Mouse (Mus musculus): ENCODE data around the gene Gpx3. TPM values are rescaled to one million over a fixed set of nuclear protein-coding genes. Genes with fewer than 3 reads are reported as not detected.

Gpx3 gene
- polyA plus RNA-seq, 1 experiment from 2014 or later, result 72.8 TPM

DNA sequence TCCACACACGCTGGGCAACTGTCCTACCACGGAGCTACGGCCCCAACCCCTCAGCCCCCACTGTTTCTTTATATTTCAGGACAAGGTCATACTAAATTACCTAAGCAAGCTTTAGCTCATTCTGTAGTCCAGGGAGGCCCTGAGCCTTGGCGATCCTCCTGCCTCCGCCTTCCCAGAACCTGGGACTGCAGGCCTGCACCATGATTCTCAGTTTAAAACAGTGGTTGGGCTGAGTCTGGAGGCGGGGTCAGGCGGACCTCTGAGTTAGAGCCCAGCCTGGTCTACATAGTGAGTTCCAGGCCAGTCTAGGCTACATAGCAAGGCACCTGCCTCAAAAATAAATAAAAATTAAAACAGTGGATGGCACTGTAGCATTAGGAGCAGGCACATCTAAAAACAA is 19.5 kb downstream of the Gpx3 start:
- H3K4me1 ChIP-seq, result peaks cover 16% of the 10 kb centered on the region
- 47% methylated on average over 7 of the region's 7 CpGs for WGBS
- H3K36me3 ChIP-seq (replicated peaks), result peaks cover 75% of the 10 kb centered on the region
- no peaks in the 10 kb centered on the region for H3K27me3 ChIP-seq (replicated peaks; ENCODE audit: low read depth, poor library complexity, severe bottlenecking)
- H3K4me3 ChIP-seq, result no peak overlapping the region
- DNase-seq (ENCODE audit: low spot score), result peak; percentile 36
- 0 out of 2 replicates have a peak overlapping the region, but pooled peaks have one; percentile 16 for H3K27ac ChIP-seq (replicated peaks)
- H3K9me3 ChIP-seq, result no peaks in the 10 kb centered on the region

DNA sequence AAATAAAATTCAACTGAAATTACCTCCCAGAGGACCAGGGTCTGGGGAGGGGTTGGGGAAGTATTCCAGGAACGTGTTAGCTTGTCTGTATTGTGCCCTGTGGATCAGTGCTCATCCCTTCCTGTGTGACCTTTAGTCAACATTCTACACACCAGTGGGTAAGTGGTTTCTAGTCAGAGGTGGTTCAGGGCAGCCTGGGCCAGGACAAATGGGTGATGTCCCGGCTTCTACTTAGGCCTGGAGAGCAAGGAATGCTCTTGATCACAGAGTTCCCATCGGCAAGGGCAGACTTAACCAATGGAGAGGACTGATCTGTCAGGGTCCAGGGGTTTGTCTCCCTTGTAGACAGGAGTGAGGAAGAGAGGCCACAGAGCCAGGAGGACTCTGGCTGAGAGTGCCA is 20.2 kb downstream of the Gpx3 start:
- Histone ChIP-seq H3K27ac (replicated peaks) (no peak overlapping the region), H3K36me3 (replicated peaks) (peaks cover 75% of the 10 kb centered on the region), H3K9me3 (no peaks in the 10 kb centered on the region), H3K4me1 (peaks cover 16% of the 10 kb centered on the region), H3K4me3 (no peak overlapping the region), H3K27me3 (replicated peaks; ENCODE audit: low read depth, poor library complexity, severe bottlenecking) (no peaks in the 10 kb centered on the region)
- no peak for DNase-seq (ENCODE audit: low spot score)
- 84% methylated on average over 3 of the region's 3 CpGs for WGBS

DNA sequence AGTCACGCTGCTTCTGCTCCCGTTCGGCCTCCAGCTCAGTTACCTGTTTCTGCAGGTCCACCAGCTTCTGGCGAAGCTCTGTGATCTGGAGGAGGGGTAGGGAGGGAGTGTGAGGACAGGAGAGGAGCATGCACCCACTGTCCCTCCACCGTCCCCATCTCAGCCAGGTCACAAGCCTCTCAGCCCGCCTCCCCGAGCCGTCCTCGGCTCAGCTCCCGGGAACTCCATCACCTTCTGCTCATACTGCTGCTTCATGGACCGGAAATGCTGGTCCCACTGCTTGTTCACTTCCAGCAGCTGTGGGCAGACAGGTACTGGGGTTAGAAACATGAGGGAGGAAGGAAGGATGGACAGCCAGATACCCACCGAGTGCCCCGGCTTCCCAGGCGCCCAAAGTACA is 21.9 kb downstream of the Gpx3 start:
- WGBS, result 93% methylated on average over 14 of the region's 14 CpGs
- H3K9me3 ChIP-seq, result no peaks in the 10 kb centered on the region
- H3K27me3 ChIP-seq (replicated peaks; ENCODE audit: low read depth, poor library complexity, severe bottlenecking), result no peaks in the 10 kb centered on the region
- DNase-seq (ENCODE audit: low spot score), result no peak
- peaks cover 72% of the 10 kb centered on the region for H3K36me3 ChIP-seq (replicated peaks)
- peaks cover 16% of the 10 kb centered on the region for H3K4me1 ChIP-seq
- H3K4me3 ChIP-seq, result no peak overlapping the region
- no peak overlapping the region for H3K27ac ChIP-seq (replicated peaks)

DNA sequence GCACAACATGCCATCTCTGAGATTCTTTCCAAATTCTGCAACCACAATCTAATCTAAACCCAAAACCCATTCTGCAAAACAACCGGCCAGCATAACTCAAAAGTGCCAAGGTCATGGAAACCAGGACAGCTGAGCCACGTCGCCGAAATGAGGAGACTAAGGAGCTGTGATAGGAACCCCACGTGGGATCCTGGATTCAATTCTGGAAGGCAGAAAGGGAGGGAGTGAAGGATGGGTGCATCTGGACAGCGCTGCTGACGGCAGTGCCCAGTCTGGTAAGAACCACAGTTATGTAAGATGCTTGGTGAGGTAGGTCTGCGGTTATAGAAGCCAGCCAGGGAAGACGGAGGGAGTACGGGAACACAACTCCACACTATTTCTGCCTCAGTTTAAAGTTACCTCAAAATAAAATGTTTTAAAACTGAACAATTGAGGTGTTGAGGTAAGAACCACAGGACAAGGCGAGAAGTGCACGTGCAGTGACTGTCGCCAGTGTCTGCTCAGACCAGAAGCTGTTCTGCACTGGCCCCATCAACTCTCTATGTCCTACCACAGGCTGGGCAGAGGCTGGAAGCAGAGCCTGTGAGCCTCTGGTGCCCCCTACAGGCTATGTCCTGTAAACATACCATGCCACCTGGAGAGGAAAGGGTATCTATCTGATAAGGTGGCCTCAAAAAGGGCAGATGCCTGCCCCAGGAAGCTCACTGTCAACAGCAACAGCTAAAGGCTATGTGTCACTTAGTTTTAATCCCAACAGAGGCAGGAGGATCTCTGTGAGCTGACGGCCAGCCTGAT is 25.3 kb downstream of the Gpx3 start:
- peak; percentile 65 for DNase-seq (ENCODE audit: low spot score)
- H3K4me1 ChIP-seq, result no peaks in the 10 kb centered on the region
- WGBS, result 83% methylated on average over 14 of the region's 14 CpGs
- H3K27me3 ChIP-seq (replicated peaks; ENCODE audit: low read depth, poor library complexity, severe bottlenecking), result no peaks in the 10 kb centered on the region
- H3K36me3 ChIP-seq (replicated peaks), result peaks cover 72% of the 10 kb centered on the region
- H3K27ac ChIP-seq (replicated peaks), result no peak overlapping the region
- no peak overlapping the region for H3K4me3 ChIP-seq
- no peaks in the 10 kb centered on the region for H3K9me3 ChIP-seq

- no peaks in the 10 kb centered on the region for H3K4me1 ChIP-seq
- peaks cover 72% of the 10 kb centered on the region for H3K36me3 ChIP-seq (replicated peaks)
- H3K9me3 ChIP-seq, result no peaks in the 10 kb centered on the region
- no peak overlapping the region for H3K4me3 ChIP-seq
- 88% methylated on average over 3 of the region's 3 CpGs for WGBS
- no peaks in the 10 kb centered on the region for H3K27me3 ChIP-seq (replicated peaks; ENCODE audit: low read depth, poor library complexity, severe bottlenecking)
- no peak overlapping the region for H3K27ac ChIP-seq (replicated peaks)
- no peak for DNase-seq (ENCODE audit: low spot score)
Observed at GRCm38 (mm10) chr11:54928219-54928618, 26.0 kb downstream of the Gpx3 start.

DNA sequence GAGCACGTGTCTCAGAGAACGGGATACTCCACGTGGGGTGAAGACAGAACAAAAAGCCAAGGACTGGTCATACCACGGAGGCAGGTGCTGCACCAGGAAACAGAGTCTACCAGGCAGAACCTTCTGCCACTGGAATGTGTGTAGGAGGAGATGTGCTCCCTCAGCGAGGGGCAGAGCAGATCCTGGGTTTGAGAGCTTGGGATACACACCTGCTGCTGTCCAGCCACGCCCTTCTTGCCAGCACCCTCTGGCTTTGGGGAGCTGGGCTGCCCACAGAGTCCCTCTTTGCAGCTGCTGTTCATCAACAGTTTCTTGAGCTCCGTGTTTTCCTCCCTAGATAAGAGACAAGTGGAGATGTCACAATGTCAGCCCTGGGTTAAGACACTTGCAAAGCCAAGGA is 26.6 kb downstream of the Gpx3 start:
- WGBS, result 89% methylated on average over 7 of the region's 7 CpGs
- Histone ChIP-seq H3K36me3 (replicated peaks) (peaks cover 73% of the 10 kb centered on the region), H3K9me3 (no peaks in the 10 kb centered on the region), H3K27ac (replicated peaks) (no peak overlapping the region), H3K4me1 (no peaks in the 10 kb centered on the region), H3K27me3 (replicated peaks; ENCODE audit: low read depth, poor library complexity, severe bottlenecking) (no peaks in the 10 kb centered on the region), H3K4me3 (no peak overlapping the region)
- DNase-seq (ENCODE audit: low spot score), result no peak

GRCm38 (mm10) chr11:54929290-54929689 is 27.0 kb downstream of the Gpx3 start:
- no peaks in the 10 kb centered on the region for H3K27me3 ChIP-seq (replicated peaks; ENCODE audit: low read depth, poor library complexity, severe bottlenecking)
- no peaks in the 10 kb centered on the region for H3K9me3 ChIP-seq
- H3K4me1 ChIP-seq, result no peaks in the 10 kb centered on the region
- H3K27ac ChIP-seq (replicated peaks), result no peak overlapping the region
- H3K36me3 ChIP-seq (replicated peaks), result peaks cover 73% of the 10 kb centered on the region
- H3K4me3 ChIP-seq, result no peak overlapping the region
- WGBS, result 94% methylated on average over 6 of the region's 6 CpGs
- no peak for DNase-seq (ENCODE audit: low spot score)

DNA sequence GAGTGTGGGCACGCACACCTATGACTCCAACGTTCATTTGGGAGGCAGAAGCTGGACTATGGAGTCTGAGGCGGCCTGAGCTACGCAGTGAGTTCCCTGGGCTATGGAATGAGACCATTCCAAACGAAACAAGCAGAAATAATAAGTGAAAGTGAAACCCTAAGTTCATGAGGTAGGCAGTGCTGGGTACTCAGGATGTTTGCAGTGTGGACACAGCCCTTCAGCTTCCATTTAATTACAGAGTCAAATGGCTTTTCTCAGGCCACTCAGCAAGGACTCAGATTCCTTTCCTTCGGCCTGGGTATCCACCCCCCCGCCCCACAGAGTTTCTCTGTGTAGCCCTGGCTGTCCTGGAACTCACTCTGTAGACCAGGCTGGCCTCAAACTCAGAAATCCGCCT is 27.5 kb downstream of the Gpx3 start:
- Histone ChIP-seq H3K4me1 (no peaks in the 10 kb centered on the region), H3K27ac (replicated peaks) (no peak overlapping the region), H3K9me3 (no peaks in the 10 kb centered on the region), H3K27me3 (replicated peaks; ENCODE audit: low read depth, poor library complexity, severe bottlenecking) (no peaks in the 10 kb centered on the region), H3K36me3 (replicated peaks) (peaks cover 73% of the 10 kb centered on the region), H3K4me3 (no peak overlapping the region)
- no peak for DNase-seq (ENCODE audit: low spot score)
- 86% methylated on average over 8 of the region's 8 CpGs for WGBS

DNA sequence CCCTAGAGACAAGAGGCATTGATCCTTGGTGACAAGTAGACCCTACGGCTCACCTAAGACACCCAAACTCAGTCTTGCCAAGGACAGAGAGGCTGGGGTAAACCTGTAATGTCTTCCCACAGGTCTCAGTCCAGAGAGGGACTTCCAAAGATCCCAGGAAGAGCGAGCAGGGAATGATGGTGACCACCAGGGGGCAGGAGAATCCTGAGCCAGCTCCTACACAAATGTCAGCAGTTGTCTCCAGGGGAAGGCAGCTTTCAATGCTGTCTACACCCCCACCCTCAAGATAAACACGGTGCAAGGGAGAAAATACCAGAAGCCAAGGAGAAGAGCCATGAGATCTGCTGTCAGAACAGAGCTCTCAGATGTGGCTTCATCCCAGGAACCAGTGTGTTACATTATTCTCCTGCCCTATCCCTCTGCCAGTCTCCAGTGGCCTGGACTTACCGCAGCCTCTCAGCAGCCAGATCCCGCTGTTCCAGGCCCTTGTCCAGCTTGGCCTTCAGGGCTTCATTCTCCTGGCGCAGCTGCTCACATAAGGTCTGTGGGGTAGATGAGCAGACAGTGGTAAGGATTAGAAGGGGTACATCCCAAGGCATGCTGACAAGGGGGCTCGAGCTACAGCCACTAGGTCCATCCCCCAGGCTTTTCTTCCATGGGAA is 28.2 kb downstream of the Gpx3 start:
- 0 out of 2 replicates have a peak, but pooled peaks cover 6% of the 10 kb centered on the region for H3K4me1 ChIP-seq
- peaks cover 70% of the 10 kb centered on the region for H3K36me3 ChIP-seq (replicated peaks)
- H3K27ac ChIP-seq (replicated peaks), result no peak overlapping the region
- no peaks in the 10 kb centered on the region for H3K9me3 ChIP-seq
- no peak overlapping the region for H3K4me3 ChIP-seq
- no peaks in the 10 kb centered on the region for H3K27me3 ChIP-seq (replicated peaks; ENCODE audit: low read depth, poor library complexity, severe bottlenecking)
- DNase-seq (ENCODE audit: low spot score), result peak; percentile 58
- 73% methylated on average over 7 of the region's 7 CpGs for WGBS

GRCm38 (mm10) chr11:54931405-54932093 is 29.3 kb downstream of the Gpx3 start:
- Histone ChIP-seq H3K36me3 (replicated peaks) (peaks cover 60% of the 10 kb centered on the region), H3K4me1 (peaks cover 13% of the 10 kb centered on the region; the same call in 1 of the 2 replicates), H3K4me3 (no peak overlapping the region), H3K9me3 (no peaks in the 10 kb centered on the region), H3K27me3 (replicated peaks; ENCODE audit: low read depth, poor library complexity, severe bottlenecking) (no peaks in the 10 kb centered on the region), H3K27ac (replicated peaks) (no peak overlapping the region)
- peak; percentile 29 for DNase-seq (ENCODE audit: low spot score)
- 60% methylated on average over 5 of the region's 5 CpGs for WGBS

DNA sequence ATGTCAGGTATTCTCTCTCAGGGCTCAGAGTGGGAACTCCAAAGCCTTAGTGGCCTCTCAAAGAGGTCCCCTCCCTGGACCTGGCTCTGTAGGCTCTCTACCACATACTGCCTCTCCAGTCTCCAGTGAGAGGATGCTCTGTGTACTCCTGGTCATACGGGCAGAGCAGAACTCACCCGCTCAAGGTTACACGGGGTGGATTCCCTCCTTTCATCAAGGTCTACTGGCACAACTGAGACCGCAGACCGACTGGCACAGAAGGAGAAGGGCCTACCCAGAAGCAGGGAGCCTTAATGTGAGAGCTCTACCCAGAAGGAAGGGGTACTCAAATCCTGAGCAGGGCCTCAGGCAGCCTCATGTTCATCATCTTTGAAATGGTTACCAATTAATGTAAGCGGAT is 30.3 kb downstream of the Gpx3 start:
- Histone ChIP-seq H3K27me3 (replicated peaks; ENCODE audit: low read depth, poor library complexity, severe bottlenecking) (no peaks in the 10 kb centered on the region), H3K36me3 (replicated peaks) (peaks cover 59% of the 10 kb centered on the region), H3K4me3 (no peak overlapping the region), H3K4me1 (peaks cover 13% of the 10 kb centered on the region; the same call in 1 of the 2 replicates), H3K27ac (replicated peaks) (no peak overlapping the region), H3K9me3 (no peaks in the 10 kb centered on the region)
- no peak for DNase-seq (ENCODE audit: low spot score)
- WGBS, result 93% methylated on average over 6 of the region's 6 CpGs

DNA sequence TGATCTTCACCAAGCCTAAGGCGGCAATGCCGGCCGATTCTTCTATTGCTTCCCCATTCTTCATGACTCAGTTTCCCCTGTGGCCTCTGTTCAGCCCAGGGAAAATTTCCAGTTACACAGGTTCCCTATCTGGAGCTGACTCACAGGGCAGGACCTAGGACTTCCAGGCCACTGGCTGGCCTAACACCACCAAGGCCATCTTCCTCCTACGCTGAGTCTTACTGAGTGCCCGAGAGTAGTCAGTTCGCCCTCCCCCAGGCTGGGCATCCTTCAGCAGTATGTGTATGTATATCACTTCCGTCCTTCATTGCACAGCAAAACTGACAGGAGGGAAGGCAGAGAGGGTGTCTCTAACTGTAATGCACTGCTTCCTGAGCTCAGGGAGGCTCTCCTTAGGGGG is 31.9 kb downstream of the Gpx3 start:
- peaks cover 52% of the 10 kb centered on the region for H3K36me3 ChIP-seq (replicated peaks)
- H3K9me3 ChIP-seq, result no peaks in the 10 kb centered on the region
- peaks cover 13% of the 10 kb centered on the region; the same call in 1 of the 2 replicates for H3K4me1 ChIP-seq
- 93% methylated on average over 7 of the region's 7 CpGs for WGBS
- no peaks in the 10 kb centered on the region for H3K27me3 ChIP-seq (replicated peaks; ENCODE audit: low read depth, poor library complexity, severe bottlenecking)
- DNase-seq (ENCODE audit: low spot score), result no peak
- no peak overlapping the region for H3K4me3 ChIP-seq
- H3K27ac ChIP-seq (replicated peaks), result no peak overlapping the region

All from embryonic facial prominence, embryonic 10.5 days (tissue).